Mouse (Mus musculus) limb, embryonic 13.5 days (tissue): ENCODE data around the gene Dnaja4. TPM values are rescaled to one million over a fixed set of nuclear protein-coding genes. Genes with fewer than 3 reads are reported as not detected.

ENCODE experiments used
- ATAC-seq: fragments of 200-750 bp; cut with Nextera tagmentation; 2 replicates; pipeline ENCODE4 v1.8.0; 2017; ENCODE audit warnings: low read depth, moderate number of reproducible peaks, moderate TSS enrichment; ENCODE audit not compliant: low FRiP score
- H3K27ac ChIP-seq: fragments of 300-500 bp; sonication (generic); 2 replicates; pipeline ENCODE4 v1.5.1; 2015; ENCODE audit warnings: inconsistent platforms, mild to moderate bottlenecking, moderate library complexity
- H3K27me3 ChIP-seq: fragments of 300-500 bp; sonication (generic); 2 replicates; pipeline ENCODE4 v1.6.1; 2015; ENCODE audit warnings: mild to moderate bottlenecking, inconsistent platforms
- H3K36me3 ChIP-seq: fragments of 300-500 bp; sonication (generic); 2 replicates; pipeline ENCODE4 v1.6.1; 2015; ENCODE audit warnings: inconsistent platforms, mild to moderate bottlenecking, moderate library complexity
- H3K4me1 ChIP-seq: fragments of 300-500 bp; sonication (generic); 2 replicates; pipeline ENCODE4 v1.6.1; 2015; ENCODE audit warnings: inconsistent platforms
- H3K4me2 ChIP-seq: fragments of 300-500 bp; sonication (generic); replicated peaks from 2 replicates; pipeline ENCODE4 v1.6.1; 2015; ENCODE audit warnings: inconsistent platforms, mild to moderate bottlenecking, moderate library complexity
- H3K4me3 ChIP-seq: fragments of 300-500 bp; sonication (generic); 2 replicates; pipeline ENCODE4 v1.5.1; 2015; ENCODE audit warnings: moderate library complexity, mild to moderate bottlenecking, inconsistent platforms
- H3K9ac ChIP-seq: fragments of 300-500 bp; sonication (generic); 2 replicates; pipeline ENCODE4 v1.6.1; 2015; ENCODE audit warnings: mild to moderate bottlenecking, inconsistent platforms
- H3K9me3 ChIP-seq: fragments of 300-500 bp; sonication (generic); 2 replicates; pipeline ENCODE4 v1.6.1; 2016; ENCODE audit warnings: inconsistent platforms
- WGBS: fragments of 180-500 bp; shearing (Covaris S2); methylation state at CpG from one replicate; pipeline ENCODE4 v1.1.7; 2015; 5-methylcytosine and 5-hydroxymethylcytosine counted together
- microRNA-seq: library from miRNA; unstranded; fragments of <30 nt; microRNA quantifications from one replicate; pipeline ENCODE4, GENCODE M21; 2016
- polyA plus RNA-seq: library from polyadenylated mRNA; unstranded; fragments of >200 nt; fragmentation: Nextera tagmentation; extraction: Ambion mirVana; gene quantifications from 2 replicates; pipeline ENCODE4 v1.2.1, GENCODE M21; 2015

Gene Dnaja4
- polyA plus RNA-seq, 1 experiment from 2014 or later = 11.5 TPM

- H3K4me1 ChIP-seq = peaks cover 36% of the 10 kb centered on the region
- peak within 1 kb of the TSS; percentile 94 for H3K4me2 ChIP-seq
- no peaks in the 10 kb centered on the region for H3K9me3 ChIP-seq
- WGBS = under 1% methylated on average over 41 of the region's 45 CpGs
- H3K9ac ChIP-seq = peak within 1 kb of the TSS; percentile 75
- ATAC-seq = peak; percentile 79; the same call in 1 of the 2 replicates
- peaks cover 42% of the 10 kb centered on the region for H3K27me3 ChIP-seq
- peak within 1 kb of the TSS; percentile 59 for H3K4me3 ChIP-seq
- H3K27ac ChIP-seq = no peak within 1 kb of the TSS
- H3K36me3 ChIP-seq = no peaks in the 10 kb centered on the region
These were observed 66.0 kb downstream of the Dnaja4 start, which contains the start of gene Crabp1 for GRCm38 (mm10) chr9:54764561-54765217. TSS of gene Crabp1 (plus strand) at chr9:54764748.

- H3K4me2 ChIP-seq = peak overlapping the region; percentile 94
- H3K9me3 ChIP-seq = no peaks in the 10 kb centered on the region
- peak overlapping the region; percentile 75 for H3K9ac ChIP-seq
- H3K27ac ChIP-seq = no peak overlapping the region
- no peaks in the 10 kb centered on the region for H3K36me3 ChIP-seq
- H3K4me1 ChIP-seq = peaks cover 42% of the 10 kb centered on the region
- H3K27me3 ChIP-seq = peaks cover 44% of the 10 kb centered on the region
- peak; percentile 49; the same call in 1 of the 2 replicates for ATAC-seq
- WGBS = under 1% methylated on average over 41 of the region's 41 CpGs
- peak overlapping the region; percentile 59 for H3K4me3 ChIP-seq
These were observed 66.8 kb downstream of the Dnaja4 start for GRCm38 (mm10) chr9:54765336-54766085.

Small RNAs within 50 kb of the gene (microRNA-seq; reads per million reads assigned to microRNA genes)
- not detected for gene Mir5710

Other genes with a start within 250 kb of the Dnaja4 start
- gene Dmxl2, start 197.2 kb upstream of the Dnaja4 start, polyA plus RNA-seq = 5.2 and 5.4 TPM in 2 replicates
- not detected in 2 replicates for gene Sh2d7, start 159.9 kb upstream of the Dnaja4 start, polyA plus RNA-seq
- 26.1 and 27.3 TPM in 2 replicates for gene Cib2, start 138.7 kb upstream of the Dnaja4 start, polyA plus RNA-seq
- gene Idh3a, start 112.5 kb upstream of the Dnaja4 start, polyA plus RNA-seq = 90.9 and 97.1 TPM in 2 replicates
- gene Acsbg1, start 37.0 kb upstream of the Dnaja4 start, polyA plus RNA-seq = 0.25 and 0.31 TPM in 2 replicates
- 156 and 174 TPM in 2 replicates for gene Wdr61, start 35.6 kb downstream of the Dnaja4 start, polyA plus RNA-seq
- 572 and 589 TPM in 2 replicates for gene Crabp1, start 65.9 kb downstream of the Dnaja4 start, polyA plus RNA-seq
- 34.7 and 38.7 TPM in 2 replicates for gene Ireb2, start 164.9 kb downstream of the Dnaja4 start, polyA plus RNA-seq
- 6.9 and 7.2 TPM in 2 replicates for gene Hykk, start 218.4 kb downstream of the Dnaja4 start, polyA plus RNA-seq